Mouse (Mus musculus) 3T3-L1 (cell line): ENCODE data around the gene Sash3.

Source experiments
- DNase-seq: peaks from one replicate; pipeline ENCODE4 v3.0.0-alpha.2; 2015; ENCODE audit warnings: low read depth, low spot score

Gene Sash3

DNA sequence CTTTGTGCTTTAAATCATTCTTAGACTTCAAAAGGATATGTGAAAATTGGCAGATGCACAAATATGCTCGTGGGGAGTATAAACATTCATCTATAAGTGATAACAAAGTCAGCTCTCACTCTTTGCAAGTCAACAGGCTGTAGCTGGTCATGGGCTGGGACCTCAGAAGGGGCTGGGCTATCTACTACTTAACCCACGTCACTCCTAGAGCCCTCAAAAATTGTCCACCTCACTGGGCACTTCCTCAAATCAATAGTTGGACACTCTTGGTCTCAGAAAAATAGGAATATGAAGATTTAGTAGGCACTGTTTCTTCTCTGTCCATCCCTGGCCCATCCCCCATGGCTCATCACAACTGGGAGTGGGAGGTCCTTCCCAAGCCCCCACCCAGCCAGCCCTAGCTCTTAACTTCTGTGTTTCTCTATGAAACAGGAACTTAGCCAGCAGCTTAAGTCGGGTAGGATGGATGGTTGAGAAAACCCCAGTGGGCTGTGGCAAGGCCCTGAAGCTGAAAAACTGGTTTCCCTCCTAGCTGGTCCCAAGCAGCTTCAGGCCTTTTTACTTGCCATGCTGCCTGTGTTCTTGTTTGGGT, 5.9 kb upstream of the Sash3 start:
- no peak for DNase-seq

DNA sequence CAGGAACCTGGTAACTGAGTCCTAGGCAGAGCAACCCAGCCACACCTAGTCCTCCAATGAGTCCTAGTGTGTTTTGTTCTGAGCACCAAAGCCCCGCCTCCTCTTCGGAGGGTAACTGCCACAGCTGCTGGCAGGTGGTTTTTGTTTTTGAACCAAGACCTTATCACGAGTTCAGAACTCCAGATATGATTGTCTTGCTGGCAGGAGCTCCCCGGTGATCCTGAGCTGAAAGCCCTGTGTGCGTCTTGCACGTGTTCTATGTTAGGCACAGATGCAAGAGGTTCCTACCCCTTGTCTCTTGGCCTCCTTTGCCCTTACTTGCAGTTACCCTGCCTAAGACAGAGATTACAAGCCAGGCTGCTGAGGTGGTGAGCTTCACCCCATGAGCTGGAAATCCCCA, 4.8 kb upstream of the Sash3 start:
- DNase-seq: no peak

DNA sequence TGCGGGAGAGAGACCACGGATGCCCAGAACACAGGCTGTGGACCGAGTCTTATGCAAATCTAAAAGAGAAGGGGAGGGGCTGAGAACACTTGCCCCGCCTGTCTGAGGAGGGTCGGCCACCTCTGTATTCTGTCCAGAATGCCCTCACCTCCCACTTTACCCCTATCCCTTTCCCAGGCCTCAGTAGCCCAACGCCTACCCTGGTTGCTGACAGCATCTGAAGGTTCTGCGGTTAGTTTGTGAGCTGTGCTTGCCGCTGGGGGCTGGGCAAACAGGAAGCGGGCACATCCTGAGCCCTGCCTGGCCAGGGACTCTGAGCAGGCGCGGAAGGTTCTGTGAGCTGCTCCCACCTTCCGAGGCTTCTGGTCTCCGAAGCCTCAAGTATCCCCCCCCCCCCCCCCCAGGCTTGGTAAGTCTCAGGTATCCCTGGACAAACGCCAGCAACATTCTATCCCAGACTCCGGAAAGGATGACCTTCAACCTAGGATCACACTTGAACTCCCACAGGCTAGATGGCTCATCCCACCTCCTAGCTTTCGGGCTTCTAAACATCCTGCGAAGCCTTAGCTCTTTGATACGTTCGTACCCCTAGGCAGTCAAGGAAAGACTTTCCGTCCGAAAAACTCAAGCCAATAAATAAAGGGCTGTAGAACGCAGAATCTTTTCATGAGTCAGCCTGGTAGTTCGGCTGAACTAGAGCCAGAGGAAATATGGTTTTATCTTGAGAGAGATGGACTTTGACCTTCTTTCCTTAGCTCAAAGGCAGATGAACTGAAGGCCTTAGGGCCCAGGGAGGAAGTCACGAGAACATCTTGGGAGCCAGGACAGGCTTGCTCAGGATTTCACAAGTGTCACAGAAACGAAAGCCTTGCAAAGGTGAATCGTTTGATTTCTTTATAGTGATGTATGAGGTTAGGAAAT, 2.6 kb upstream of the Sash3 start:
- no peak for DNase-seq

DNA sequence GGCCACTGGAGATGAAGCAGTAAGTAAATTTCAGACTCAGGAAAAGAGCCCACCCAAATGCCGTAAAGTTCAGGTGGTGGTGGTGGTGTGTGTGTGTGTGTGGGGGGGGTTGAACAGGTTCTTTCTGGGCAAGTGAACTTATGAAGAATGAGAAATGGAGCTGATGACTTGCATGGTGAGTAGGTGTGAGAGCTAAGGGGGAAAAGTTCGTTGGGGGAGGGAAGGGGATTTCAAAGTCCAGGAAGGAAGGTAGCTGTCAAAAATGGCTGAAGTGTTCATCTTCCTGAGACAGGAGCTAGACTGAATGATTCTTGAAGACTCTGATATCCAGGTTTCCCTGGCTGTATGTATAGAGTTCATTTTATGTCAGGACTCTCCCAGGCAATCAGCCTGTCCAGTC, 990 bp downstream of the Sash3 start:
- no peak for DNase-seq

DNA sequence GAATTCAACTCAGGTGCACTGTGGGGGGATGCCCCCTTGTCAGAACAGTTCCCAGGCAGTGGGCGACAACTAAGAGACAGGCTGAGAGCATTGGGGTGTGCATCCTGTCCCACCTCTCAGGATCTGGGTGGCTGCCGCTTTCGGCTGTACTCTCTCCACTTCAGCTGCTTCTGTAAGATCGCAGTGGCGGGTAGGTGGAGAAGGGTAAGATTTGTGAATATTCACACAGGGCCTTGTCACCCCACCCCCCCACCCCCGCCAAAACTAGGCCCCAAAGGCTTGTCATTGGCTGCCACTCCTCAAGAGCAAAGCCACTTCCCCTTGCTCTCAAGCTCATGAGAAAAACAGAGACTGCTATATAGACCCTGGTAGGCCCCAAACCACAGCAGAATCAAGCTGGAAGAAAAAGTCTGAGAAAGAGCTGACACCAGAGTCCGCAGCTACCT, 1.5 kb downstream of the Sash3 start:
- no peak for DNase-seq

DNA sequence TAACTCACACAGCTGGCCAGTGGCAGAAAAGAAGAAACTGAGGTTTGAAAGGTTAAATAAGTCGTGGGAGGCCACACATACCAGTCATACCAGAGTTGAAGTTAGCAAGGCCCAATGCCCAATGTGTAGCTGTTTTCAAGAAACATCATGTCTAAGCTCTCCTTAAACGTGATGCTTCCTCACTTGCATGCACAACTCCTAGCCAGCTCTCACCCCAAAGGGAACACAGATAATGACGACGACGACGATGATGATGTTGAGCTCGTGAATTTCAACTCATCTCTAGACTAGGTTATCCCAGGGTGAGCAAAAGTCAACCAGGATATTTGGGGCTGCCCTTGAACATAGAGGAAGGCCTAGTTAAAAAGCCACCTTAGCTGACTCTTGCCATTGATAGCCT, 5.9 kb downstream of the Sash3 start:
- DNase-seq: peak; percentile 4

DNA sequence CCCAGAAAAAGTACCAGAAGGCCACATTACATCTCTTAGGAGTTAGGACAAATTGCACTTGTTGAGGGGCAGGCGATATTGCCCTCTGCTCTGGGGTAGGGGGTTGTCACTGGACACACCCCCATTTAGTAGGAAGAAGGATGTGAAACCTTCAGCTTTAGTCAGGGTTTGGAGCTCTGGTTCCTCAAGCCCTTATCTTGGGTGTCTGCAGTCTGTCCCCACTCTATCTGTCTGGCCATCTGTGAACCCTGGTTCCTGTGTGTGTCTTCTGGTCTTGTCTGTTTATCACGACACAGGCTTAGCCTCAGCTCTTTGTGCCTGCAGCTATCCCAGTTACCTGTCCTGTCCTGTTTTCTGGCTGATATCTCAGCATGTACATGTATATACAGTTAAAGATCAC, 7.2 kb downstream of the Sash3 start:
- DNase-seq: no peak

DNA sequence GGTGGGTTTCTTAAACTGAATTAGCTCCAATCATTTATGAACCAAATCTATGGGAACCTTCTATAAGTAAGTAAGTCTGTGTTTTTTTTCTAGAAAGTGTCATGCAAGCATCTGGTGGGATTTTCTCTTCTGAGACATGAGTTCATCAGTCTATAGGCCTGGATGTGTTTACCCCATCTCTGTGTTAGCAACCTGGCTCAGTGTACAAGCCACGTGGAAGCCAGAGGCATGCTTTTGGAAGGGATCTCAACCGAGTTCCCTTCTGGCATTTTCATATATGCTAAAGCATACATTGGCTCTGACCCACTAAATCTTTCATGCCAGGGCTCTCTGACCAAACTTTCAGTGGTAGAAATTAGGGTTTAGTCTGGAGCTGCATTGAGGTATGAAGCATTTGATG, 7.7 kb downstream of the Sash3 start:
- DNase-seq: no peak

DNA sequence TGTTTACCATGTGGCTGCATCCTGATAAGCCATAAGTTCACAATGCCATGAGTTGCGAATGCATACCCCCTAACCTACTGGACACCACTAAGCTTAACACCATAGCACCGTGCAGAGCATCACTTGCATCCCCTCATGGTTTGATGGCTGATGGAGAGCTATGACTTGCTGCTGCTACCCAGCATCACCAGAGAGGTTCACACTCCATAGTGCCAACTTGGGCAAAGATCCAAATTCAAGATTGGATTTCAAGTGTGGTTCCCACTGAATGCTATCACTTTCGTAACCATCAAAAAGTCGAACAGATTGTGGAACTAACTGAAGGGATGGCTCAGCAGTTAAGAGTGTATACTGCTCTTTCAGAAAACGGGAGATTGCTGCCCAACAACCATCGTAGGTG, 9.3 kb downstream of the Sash3 start:
- DNase-seq: no peak

DNA sequence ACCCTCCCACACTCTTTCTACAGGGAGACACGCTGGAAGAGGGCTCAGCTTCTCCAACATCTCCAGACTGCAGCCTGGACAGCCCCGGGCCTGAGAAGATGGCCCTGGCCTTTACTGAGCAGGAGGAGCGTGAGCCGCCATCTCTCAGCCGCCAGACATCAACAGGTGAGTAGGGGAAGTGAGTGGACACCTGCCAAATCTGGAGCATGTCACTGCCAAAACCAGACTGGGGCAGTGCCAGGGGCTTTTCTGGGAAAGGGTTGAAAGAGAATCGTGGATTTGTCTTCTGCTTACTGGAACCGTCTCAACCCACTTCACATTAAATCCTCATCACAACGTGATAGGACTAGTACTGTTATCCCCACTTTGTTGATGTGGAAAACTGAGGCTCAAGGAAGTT, 11.2 kb downstream of the Sash3 start:
- no peak for DNase-seq

DNA sequence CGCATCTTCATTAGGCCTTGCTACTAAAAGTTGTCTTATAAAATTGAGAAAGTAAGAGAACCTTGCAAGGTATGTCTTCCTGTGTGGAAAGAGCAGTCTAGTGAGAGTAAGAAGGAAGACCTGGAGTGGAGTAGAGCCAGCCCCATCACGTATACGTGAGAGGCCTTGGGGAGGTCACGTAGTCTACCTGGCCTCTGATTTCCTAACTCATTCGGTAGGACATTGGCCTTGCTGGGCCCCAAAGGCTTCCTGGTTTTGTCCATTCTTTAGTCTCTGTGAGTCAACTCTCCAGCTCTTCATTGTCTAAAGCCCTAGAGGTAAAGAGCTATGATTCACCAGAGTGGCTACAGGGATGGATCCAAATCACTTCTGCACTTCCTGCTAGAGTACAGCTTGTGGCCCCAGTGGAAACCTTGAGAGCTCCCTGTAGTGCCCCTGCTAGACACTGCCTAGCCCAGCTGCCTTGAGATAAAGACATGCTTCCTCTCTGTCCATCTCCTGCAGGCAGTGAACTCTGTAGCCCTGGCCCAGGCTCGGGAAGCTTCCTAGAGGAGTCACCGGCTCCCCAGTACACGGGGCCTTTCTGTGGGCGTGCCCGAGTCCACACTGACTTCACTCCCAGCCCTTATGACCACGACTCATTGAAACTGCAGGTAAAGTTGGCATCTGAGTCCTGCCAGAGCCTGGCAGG, 12.1 kb downstream of the Sash3 start:
- DNase-seq: peak; percentile 57

DNA sequence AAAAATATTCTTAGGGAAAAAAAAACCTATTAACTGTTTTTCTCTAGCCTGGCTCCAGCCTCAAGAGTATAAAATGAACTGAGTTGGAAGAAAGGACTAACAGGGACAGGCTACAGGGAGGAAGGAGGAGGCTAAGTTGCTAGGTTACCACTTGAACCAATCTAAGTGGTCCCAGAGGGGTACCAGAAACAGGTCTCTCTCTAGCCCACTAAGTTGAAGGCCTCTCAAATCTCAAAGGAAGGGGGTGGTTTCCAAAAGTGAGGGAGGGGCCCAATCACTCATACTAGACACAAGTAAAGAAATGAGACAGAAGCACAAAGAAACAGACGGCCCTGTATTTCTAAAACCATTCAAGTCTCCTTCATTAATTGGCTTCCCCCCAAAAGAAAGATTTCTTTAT, 23.7 kb downstream of the Sash3 start:
- no peak for DNase-seq

DNA sequence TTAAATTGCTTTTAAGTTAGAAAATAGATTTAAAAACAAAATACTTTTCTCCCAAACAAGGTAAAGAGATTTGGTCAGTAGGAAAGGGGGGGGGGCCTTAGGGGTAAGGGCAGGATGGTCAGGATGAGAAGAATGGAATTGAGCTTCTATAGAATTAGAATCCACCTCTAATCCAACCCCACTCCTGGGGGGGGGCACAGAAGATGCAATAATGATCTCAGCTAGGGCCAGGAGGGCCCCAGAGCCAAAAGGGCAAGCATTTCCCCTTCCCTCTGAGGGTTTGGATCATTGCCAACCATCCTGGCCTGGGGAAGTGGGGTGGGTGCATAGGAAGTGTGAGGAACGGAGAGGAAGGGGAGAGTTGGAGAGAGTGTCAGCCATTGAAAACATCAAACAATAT, 24.1 kb downstream of the Sash3 start:
- DNase-seq: no peak

DNA sequence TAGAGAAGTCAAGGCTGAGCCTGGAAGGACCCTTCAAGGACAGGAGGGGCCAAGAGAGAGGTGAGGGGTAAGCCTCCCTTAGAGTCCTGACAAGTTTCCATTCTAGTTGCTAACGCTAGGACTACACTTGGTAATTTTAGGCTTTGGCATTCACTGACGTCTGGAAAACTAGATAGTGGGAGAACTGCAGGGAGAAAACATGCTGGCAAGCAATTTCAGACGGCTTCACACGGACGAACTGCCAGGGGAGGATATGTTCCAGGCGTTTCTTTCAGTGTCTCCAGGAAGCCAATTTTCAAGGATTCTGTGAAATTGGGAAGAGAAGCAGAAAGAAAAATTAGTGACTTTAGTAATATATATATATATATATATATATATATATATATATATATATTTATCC, 35.6 kb downstream of the Sash3 start:
- DNase-seq: no peak

DNA sequence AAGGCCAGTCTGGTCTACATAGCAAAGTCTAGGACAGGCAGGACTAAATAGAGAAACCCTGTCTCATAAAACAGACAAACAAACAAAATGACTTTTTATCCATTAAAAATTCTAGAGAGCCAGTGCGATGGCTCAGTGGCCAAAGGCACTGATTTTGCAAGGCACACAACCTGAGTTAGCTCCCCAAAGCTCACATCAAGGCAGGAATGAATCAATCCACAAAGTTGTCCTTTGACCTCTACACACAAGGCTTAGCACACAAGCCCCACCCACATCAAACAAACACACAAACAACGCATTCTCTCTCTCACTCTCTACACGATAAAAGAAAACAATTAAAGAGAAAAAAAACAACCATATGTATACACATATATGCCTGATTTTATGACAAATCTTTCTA, 38.5 kb downstream of the Sash3 start:
- DNase-seq: no peak

DNA sequence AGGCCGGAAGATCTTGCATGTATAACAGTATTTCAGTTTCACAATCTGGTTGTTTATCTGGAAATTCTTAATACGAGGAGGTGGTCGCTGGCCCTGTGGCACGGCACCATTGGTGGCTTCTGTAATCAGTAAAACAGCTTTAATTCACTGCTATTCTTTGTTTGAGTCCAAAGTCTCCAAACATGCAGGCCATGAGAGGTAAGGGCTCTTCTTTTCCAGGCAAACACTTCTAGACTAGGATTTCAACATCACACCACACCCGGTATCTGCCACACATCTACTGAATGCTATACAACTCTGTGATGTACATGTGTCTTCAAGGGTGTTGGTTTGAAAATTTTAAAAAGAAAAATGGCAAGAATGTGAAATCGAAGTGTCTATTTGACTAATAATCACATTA, 45.0 kb downstream of the Sash3 start:
- DNase-seq: no peak

DNA sequence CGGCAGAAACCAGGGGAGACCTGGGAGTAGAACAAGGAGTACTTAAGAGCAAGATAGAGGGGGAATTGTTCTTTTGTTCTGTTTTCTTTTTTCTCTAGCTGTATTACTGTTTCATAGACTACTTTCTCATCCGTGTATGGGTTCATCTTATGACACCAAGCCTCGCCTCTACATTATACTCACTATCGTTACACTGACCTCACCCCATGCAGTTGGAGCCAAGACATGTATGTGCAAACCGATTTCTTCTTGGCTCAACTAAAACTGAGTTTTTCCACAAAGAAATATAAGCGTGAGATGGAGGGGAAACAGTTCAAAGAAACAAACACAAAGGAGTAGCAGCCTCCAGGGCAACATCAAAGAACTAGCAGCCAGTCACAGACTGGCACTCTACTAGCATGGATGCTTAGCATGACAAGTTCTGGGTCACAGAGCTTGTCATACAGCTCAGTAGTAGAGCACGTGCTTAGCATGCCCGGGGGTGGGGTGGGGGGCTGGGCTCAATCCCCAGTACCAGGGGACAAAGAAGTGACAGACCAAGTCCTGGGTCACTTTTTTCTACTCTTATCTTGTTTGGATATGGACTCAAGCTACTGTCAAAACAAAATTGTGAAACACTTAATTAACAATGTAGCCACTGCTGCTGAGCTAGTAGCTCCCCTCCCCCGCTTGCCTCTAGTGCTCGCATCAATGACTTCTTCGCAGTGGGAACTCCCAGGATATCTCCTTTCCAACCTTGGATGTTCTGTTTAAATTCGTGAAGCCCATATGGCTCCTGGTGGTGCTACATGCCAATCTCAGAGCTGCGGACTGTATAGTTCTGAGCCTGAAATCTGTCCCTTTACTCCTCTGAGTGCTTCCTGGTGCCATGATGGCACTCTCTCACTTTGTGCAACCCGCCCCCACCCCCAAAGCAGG, 47.3 kb downstream of the Sash3 start:
- no peak for DNase-seq

DNA sequence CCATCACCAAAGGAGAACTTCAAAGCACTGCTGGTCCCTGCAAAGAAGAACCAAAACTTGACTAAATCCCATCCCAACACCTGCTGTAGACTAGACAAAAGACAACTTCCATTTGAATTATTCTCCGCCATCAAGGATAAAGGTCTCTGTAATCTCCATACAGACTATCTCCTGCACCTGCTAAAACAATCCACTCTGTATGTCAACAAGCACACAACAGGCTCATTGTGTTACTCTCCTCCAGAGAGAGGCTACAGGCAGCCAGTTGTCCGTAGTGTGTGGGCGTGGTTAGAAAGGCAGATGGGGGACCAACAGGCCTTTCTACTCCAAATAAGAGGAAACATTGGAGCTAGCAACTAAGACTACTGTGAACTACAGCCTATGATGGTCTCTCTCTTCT, 51.6 kb downstream of the Sash3 start:
- DNase-seq: no peak

DNA sequence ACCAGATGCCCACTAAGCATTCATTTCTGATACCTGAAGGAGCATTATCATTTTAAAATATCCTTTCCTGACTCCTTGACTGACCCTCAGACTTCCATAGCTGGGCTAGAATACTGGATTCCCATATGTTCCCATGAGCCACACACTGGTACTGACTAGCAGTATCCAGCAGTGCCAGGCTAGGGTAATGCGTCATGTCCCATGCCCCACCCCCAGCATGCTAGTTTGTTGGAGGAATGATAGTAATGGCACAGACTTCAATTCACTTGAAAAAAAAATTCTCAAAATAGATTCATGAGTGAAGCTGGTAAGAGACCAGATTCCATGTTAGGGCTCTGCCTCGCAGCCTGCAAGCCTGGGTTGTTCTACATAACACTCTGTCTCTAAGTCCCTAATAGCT, 52.8 kb downstream of the Sash3 start:
- no peak for DNase-seq

DNA sequence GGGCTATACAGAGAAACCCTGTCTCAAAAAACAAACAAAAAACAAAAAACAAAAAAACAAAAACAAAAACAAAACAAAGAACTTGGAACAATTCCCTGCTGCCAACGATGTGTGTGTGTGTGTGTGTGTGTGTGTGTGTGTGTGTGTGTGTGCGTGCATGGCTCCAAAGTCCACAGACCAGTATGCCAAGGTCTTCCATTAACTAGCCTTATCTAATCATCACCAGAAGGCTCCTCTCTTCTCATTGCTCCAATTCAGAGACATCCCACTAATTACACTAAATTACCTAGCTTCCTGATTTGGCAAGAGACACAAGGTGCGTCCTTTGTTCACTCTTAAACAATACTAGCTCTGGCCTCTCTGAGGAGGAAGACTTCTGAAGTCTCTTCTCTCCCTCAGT, 54.5 kb downstream of the Sash3 start:
- no peak for DNase-seq

DNA sequence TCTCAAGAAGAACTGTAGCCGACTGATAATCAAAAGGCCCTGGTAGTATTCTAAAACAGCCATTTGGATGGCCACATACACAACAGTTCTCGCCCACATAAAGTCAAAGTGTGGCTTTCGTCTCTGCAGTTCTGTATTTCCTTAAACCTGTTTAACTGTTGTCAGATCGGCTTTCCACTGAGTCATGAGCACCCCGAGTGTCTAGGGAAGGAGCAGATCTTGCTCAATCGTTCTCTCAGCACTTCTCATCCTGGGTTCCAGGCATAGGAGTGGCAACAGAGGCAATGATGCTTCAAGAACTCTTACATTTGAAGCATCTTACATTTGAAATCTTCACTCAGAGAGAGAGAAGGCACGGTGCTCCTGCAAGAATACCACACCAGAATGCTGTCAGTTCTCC, 55.7 kb downstream of the Sash3 start:
- no peak for DNase-seq

DNA sequence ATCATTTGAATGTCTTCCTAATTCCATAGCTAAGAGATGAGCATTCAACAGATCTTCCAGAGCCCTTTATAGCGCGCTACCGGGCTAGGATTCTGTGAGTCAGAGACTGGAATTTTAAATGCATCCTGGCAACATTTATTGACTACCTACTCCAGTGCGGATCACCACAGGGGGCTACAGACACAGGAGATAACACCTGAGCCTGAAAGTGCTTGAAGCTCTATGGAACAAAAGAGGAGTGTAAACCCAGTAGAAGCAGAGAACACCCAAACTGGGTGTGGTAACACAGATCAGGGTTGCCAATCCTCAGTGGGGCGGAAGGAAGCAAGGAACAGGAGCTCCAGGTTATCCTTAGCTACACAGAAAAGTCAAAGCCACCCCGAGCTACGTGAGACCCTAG, 56.2 kb downstream of the Sash3 start:
- DNase-seq: no peak
